ENCODE assay signal across 21 mouse cellular contexts in the genomic region with DNA sequence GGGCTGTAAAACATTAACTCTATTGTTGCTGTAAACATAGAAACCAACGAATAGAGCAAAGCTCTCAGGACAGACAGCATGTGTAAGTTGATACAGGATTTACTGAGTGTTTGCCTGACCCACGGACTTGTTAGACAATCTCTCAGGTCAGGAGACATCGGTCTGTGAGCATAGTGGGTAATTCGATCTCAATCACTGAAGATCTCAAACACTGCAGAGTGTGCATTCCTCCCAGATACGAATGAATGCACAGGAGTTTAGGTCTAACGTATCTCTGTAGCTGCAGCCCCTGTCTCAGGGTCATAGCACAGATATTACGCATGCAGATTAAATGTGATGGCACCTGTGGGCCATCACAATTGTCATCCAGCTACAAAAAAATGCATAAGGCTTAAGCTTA.
DNase-seq lines count a peak whose midpoint lies in the region; ATAC-seq and TF ChIP-seq lines count a peak whose summit lies in the region.
"Had no signal": no experiment of that assay in that cellular context is flagged by ENCODE, and none has a peak within 500 bp of the region (broad histone marks: within the 10 kb centered on the region; RNA-seq: fewer than 3 reads in every experiment).

No protein-coding gene starts in this region.

- no peak overlapping the region for H3K27ac ChIP-seq in embryonic facial prominence, embryonic 11.5 days (replicated peaks; ENCODE audit: low read depth, low read length)
- H3K27ac ChIP-seq in embryonic facial prominence, embryonic 10.5 days (replicated peaks), result no peak overlapping the region
- no peak overlapping the region for H3K27ac ChIP-seq in kidney, embryonic 16.5 days (ENCODE audit: low read length)
- no peak overlapping the region for H3K27ac ChIP-seq in kidney, adult 2 months (ENCODE audit: insufficient read depth, low read depth, low read length)
- H3K27ac ChIP-seq: forebrain, embryonic 15.5 days; heart, embryonic 13.5 days; hindbrain, postnatal 0 days had no signal

- no peak for TF ChIP-seq POLR2A in kidney, adult 2 months (IDR thresholded peaks at IDR 0.05; ENCODE audit: low read depth, low read length)

- no peaks in the 10 kb centered on the region for H3K9me3 ChIP-seq in embryonic facial prominence, embryonic 11.5 days (replicated peaks; ENCODE audit: control insufficient read depth, low read length)
- H3K9me3 ChIP-seq in embryonic facial prominence, embryonic 10.5 days, result no peaks in the 10 kb centered on the region
- no peaks in the 10 kb centered on the region for H3K9me3 ChIP-seq in kidney, embryonic 16.5 days (ENCODE audit: low read length)
- H3K9me3 ChIP-seq: forebrain, embryonic 15.5 days; G1E; heart, embryonic 13.5 days had no signal

- DNase-seq in embryonic facial prominence, embryonic 11.5 days (ENCODE audit: low spot score), result peak; percentile 30
- no peak for DNase-seq in embryonic facial prominence, embryonic 10.5 days (ENCODE audit: low spot score)
- DNase-seq in kidney, adult 2 months, result no peak
- DNase-seq in retina, postnatal 1 day, result peak; percentile 12
- no peak for DNase-seq in retina, embryonic 14.5 days (ENCODE audit: low spot score)
- no peak for DNase-seq in cerebellum, adult 11-12 months
- no peak for DNase-seq in cerebellum, postnatal 10 days
- DNase-seq: adrenal gland, postnatal 10 days; B cell, adult 2 months; cerebellum, adult 11 months; cerebellum, adult 9-10 months; cerebellum, postnatal 36 days; gastrocnemius, postnatal 36 days; heart, adult 11 months; heart, postnatal 36 days had no signal

- no peak overlapping the region for H3K9ac ChIP-seq in embryonic facial prominence, embryonic 11.5 days (replicated peaks; ENCODE audit: low read length)
- H3K9ac ChIP-seq in kidney, embryonic 16.5 days (replicated peaks; ENCODE audit: low read length), result no peak overlapping the region
- H3K9ac ChIP-seq: forebrain, embryonic 15.5 days; heart, embryonic 13.5 days had no signal

- WGBS in embryonic facial prominence, embryonic 11.5 days, result 18% methylated on average over 7 of the region's 7 CpGs
- WGBS in embryonic facial prominence, embryonic 10.5 days, result 24% methylated on average over 7 of the region's 7 CpGs
- WGBS in kidney, embryonic 16.5 days, result 14% methylated on average over 7 of the region's 7 CpGs
- WGBS in kidney, adult 2 months, result 15% methylated on average over 7 of the region's 7 CpGs

- no peak for ATAC-seq in embryonic facial prominence, embryonic 11.5 days (replicated peaks; ENCODE audit: insufficient number of reproducible peaks, low FRiP score, low TSS enrichment, low read depth)
- ATAC-seq in kidney, embryonic 16.5 days (ENCODE audit: low FRiP score, low TSS enrichment), result peak; percentile 83
- ATAC-seq: CD4-positive, CD25-positive, alpha-beta regulatory T cell, adult 4 months; forebrain, embryonic 15.5 days; hindbrain, postnatal 0 days had no signal

- H3K4me3 ChIP-seq in embryonic facial prominence, embryonic 11.5 days (ENCODE audit: low read depth, low read length), result no peak overlapping the region
- H3K4me3 ChIP-seq in embryonic facial prominence, embryonic 10.5 days, result no peak overlapping the region
- H3K4me3 ChIP-seq in kidney, embryonic 16.5 days (ENCODE audit: low read length), result no peak overlapping the region
- H3K4me3 ChIP-seq in kidney, adult 2 months (ENCODE audit: insufficient read depth, low read depth, low read length), result no peak overlapping the region
- H3K4me3 ChIP-seq: forebrain, embryonic 15.5 days; heart, embryonic 13.5 days had no signal

- H3K4me1 ChIP-seq in embryonic facial prominence, embryonic 11.5 days (ENCODE audit: control insufficient read depth, insufficient read depth, low read length), result no peaks in the 10 kb centered on the region
- H3K4me1 ChIP-seq in embryonic facial prominence, embryonic 10.5 days, result peaks cover 11% of the 10 kb centered on the region
- H3K4me1 ChIP-seq in kidney, embryonic 16.5 days (ENCODE audit: insufficient read depth, low read length), result peaks cover 12% of the 10 kb centered on the region
- no peaks in the 10 kb centered on the region for H3K4me1 ChIP-seq in kidney, adult 2 months (ENCODE audit: control insufficient read depth, insufficient read depth, low read length)

- no peak overlapping the region for H3K4me2 ChIP-seq in embryonic facial prominence, embryonic 11.5 days (ENCODE audit: low read depth, low read length)
- no peak overlapping the region for H3K4me2 ChIP-seq in kidney, embryonic 16.5 days (replicated peaks; ENCODE audit: low read depth, low read length)
- H3K4me2 ChIP-seq: forebrain, embryonic 15.5 days; heart, embryonic 13.5 days had no signal

- no peak for TF ChIP-seq CTCF in kidney, adult 2 months (conservative IDR thresholded peaks at IDR 0.05; ENCODE audit: insufficient read depth, insufficient read length, low read depth, low read length)

- H3K36me3 ChIP-seq in embryonic facial prominence, embryonic 11.5 days (replicated peaks; ENCODE audit: control insufficient read depth, insufficient read depth, low read depth, low read length), result no peaks in the 10 kb centered on the region
- no peaks in the 10 kb centered on the region for H3K36me3 ChIP-seq in embryonic facial prominence, embryonic 10.5 days (replicated peaks)
- H3K36me3 ChIP-seq in kidney, embryonic 16.5 days (ENCODE audit: insufficient read depth, low read length), result no peaks in the 10 kb centered on the region
- no peaks in the 10 kb centered on the region for H3K36me3 ChIP-seq in kidney, adult 2 months (ENCODE audit: control insufficient read depth, insufficient read depth, low read length)
- H3K36me3 ChIP-seq: forebrain, embryonic 15.5 days; G1E; heart, embryonic 13.5 days had no signal

- no peaks in the 10 kb centered on the region for H3K27me3 ChIP-seq in embryonic facial prominence, embryonic 11.5 days (ENCODE audit: control insufficient read depth, insufficient read depth, low read length)
- no peaks in the 10 kb centered on the region for H3K27me3 ChIP-seq in embryonic facial prominence, embryonic 10.5 days (replicated peaks; ENCODE audit: low read depth, poor library complexity, severe bottlenecking)
- no peaks in the 10 kb centered on the region; the same call in 1 of the 2 replicates for H3K27me3 ChIP-seq in kidney, embryonic 16.5 days (ENCODE audit: insufficient read depth, low read length)
- H3K27me3 ChIP-seq in kidney, adult 2 months (replicated peaks; ENCODE audit: control insufficient read depth, insufficient read depth, low read length), result no peaks in the 10 kb centered on the region
- H3K27me3 ChIP-seq: forebrain, embryonic 15.5 days; heart, embryonic 13.5 days had no signal

Comparison
In these comparisons a context has a peak if more than half of its experiments do, and no peak if none do; other contexts are left out.
1. DNase-seq: peak in embryonic facial prominence, embryonic 11.5 days (single experiment) and retina, postnatal 1 day (single experiment); none in embryonic facial prominence, embryonic 10.5 days (single experiment), kidney, adult 2 months (single experiment), retina, embryonic 14.5 days (single experiment), cerebellum, adult 11-12 months (single experiment) and cerebellum, postnatal 10 days (0 of 2).